Mouse (Mus musculus) lung, adult 2 months (tissue): Measurements from ENCODE around the gene Prss56.

Source experiments
- CTCF ChIP-seq: fragments of 200-500 bp; IDR thresholded peaks from 2 replicates; pipeline ENCODE4 v1.5.1; 2011; ENCODE audit warnings: mild to moderate bottlenecking, low read length, control low read depth; ENCODE audit not compliant: insufficient read depth
- POLR2A ChIP-seq: fragments of 200-500 bp; IDR thresholded peaks from 2 replicates; pipeline ENCODE4 v1.6.1; 2011; ENCODE audit warnings: low read depth, mild to moderate bottlenecking, control low read depth, low read length, borderline replicate concordance; ENCODE audit errors: extremely low read depth

DNA sequence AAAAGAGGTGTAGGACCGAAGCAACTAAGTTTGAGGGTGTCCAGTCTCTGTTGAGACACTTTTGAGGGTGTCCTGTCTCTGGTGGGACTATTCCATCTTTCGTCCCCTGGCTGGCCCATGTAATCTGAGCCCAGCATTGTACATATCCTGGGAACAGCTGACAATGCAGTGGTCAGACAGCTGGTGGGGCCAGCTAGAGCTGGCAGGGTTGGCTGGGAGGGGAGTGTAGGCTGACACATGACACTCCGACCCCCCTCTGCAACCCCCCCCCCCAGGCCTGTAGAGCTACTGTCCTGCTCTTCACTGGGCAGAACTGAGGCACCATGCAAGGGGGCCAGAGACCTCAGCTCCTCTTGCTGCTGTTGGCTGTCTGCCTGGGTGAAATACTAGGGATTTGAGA is 22.4 kb downstream of the Prss56 start:
- TF ChIP-seq POLR2A = no peak
- TF ChIP-seq CTCF = no peak
